Mouse (Mus musculus) left cerebral cortex, adult 9 months (tissue): ENCODE data around the gene Gnat1.

ENCODE experiments used
- DNase-seq, 2 experiments: peaks; one replicate each; pipeline ENCODE4 v3.0.0; 2022; ENCODE audit warnings: low spot score in 2 of 2

Gnat1 gene

DNA sequence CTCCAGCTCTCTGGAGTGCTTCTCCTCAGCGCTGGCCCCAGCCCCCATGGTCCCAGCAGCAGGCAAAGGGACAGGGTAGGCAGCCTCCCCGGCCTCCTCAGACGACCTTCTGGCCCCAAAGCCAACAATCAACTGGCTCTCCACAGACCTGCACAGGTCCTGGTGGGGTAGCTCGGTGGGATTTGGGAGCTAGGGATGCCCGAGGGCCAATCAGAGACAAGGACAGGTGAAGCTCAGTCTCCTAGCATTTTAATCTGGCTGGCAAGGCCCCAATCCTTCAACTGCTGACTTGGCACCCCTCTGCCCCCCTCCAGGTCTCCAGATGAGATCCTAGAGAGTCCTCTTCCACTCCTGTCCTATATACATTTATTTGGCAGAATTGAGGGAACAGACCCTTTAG is at the start of gene Gnat1:
TSS of gene Gnat1 (minus strand) at position 212 of the 400 bp plus-strand sequence.
- no peak for DNase-seq

DNA sequence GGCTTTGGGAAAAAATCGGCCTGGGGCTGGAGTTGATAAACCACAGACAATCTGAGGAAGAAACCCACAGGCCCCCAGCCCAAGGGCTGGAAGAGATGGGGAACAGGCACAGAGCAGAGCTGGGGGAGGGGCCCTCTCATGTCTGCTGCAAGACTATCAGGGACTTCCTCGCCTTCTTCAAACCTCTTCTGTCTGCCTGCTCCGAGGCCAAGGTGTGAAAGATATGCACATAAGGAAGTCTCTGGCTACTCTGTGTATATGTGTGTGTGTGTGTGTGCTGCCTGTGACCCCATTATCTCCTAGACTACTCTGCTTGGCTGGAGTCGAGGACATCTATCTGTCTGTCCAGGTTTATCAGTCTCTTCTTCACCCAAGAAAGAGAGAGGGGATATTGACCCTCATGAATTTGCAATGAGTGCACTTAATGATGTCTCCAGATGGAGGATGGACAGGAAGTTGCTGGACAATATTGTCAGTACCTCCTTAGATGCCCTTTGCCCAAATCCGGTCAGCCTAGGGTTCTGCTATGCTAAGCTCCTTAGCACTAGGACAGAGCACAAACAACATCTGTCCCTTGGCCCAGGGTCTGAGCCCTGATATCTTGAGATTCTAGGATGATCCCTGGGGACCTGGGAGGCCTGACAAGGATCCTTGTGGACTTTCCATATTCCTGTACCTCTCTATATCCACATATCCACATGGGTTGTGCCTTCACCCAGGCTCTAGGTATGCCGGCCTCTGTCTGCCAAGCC is 49.6 kb upstream of the Gnat1 start:
- DNase-seq = no peak

DNA sequence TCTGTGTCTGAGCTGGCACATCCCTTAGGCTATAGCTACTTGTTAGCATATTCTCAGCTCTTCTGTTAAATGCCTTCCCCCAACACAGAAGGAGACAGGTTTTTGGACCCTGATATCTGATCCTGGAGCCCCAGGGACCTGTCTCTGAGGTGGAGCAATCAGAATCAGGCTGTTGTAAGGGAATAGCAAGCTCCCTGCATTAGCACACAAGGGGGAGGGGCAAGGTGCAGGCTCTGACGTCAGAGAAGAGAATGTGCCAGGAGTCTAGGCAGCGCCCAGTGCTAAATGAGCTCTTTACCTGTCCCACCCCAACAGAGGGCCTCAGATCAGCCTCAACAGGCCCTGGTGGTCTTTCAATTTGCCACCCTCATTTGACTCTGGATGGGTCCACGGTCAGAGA is 47.5 kb upstream of the Gnat1 start:
- DNase-seq = no peak

- no peak for DNase-seq
Measured at GRCm38 (mm10) chr9:107724796-107725195, 45.3 kb upstream of the Gnat1 start.

DNA sequence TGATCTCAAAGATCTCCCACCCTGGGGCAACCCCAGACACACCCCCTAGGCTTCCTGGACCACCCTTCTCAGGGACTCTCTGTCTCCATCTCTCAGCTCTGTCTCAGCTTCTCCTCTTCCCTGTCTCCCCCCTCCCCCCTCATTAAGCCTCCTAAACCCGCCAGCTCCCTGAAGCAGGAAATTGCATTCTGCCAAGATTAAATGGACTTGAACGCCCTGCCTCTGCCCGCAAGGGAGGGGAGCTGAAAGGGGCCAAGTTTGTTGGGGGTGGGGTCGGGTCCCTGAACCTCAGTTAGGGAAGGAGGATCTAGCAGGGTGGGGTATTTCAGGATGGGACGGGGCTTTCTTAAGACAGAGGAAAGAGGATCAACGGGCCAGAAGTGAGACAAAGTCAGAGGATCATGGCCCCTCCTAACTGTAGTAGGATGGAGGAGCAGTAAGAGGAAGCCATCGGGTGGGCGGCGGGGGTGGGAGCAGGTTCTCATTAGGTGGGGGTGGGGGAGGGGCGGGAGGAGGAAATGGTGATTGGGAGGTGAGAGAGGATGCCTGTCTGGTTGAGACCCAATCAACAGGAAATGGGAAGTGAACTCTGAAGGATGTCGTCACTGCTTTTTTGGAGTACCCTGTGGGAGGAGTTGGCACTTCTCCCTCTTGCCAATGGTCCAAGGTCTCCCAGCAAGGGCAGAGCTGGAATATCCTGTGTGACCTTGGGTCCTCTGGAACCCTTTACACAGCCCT is 44.5 kb upstream of the Gnat1 start:
- DNase-seq = no peak

DNA sequence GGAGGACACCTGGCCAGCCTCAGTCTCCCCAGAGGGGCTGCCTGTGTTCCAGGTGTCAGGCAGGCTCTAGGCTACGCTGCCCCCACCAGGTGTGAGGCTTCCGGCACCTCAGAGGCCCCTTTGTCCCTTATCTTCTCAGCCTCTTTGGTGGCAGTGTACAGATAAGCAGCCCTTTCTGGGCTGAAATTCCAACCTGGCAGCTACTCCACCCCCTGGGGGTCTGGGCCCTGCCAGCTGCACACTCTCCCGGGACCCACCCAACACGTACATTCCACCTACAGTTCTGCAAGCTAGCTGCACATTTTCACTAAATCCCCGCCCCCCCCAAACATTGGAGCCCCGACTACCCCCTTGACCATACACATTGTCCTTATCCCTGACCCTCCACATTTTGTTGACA is 43.8 kb upstream of the Gnat1 start:
- DNase-seq = no peak

DNA sequence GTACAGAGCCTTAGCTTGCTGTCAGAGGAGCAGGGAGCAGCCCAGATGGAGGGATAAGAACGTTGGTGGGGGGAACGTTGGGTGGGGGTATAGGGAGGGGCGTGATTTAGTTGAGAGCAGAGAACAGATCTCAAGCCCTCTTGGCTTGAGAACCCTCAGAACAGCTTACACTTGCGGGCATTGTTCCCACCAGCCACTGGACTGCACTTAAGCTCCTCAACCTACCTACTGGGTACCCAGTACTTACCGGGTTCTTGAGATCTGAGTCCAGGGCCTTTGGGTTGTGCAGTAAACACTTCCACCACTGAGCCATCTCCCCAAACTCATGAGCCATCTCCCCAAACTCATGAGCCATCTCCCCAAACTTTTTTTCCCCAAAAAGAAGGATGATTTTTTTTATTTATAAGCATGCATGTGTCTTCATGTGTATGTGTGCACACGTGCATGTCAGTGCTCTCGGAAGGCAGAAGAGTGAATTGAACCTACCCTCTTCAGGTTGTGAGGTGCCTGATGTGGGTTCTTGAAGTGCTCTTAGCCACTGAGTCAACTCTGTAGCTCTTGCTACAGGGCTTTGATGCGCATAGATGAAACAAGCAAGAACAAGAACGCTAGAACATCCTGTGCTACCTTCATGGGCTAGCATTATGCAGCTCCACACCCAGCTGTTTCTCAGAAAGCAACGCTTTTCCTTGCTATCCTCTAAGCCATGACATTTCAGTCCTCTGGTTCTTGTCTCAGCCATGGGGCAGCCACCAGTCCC is 39.4 kb upstream of the Gnat1 start:
- no peak for DNase-seq

DNA sequence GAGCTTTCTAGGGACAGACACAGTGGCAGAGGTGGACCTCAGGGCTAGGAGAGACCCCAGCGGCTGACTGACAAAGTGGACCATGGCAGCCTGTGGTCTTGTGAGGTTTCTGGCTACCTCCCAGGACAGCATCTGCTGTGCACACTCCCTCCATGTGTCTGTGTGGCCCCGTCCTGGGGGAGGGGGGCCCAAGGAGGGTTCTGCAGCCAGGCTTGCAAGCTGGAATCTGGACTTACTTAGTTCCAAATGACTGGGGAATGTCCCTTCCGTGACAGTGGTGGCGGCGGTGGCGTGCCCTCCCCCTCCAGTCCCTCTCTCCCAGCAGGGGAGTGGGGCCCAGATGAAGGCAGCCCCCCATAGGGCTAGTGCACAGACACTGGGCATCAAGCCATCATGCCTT is 37.4 kb upstream of the Gnat1 start:
- no peak for DNase-seq

DNA sequence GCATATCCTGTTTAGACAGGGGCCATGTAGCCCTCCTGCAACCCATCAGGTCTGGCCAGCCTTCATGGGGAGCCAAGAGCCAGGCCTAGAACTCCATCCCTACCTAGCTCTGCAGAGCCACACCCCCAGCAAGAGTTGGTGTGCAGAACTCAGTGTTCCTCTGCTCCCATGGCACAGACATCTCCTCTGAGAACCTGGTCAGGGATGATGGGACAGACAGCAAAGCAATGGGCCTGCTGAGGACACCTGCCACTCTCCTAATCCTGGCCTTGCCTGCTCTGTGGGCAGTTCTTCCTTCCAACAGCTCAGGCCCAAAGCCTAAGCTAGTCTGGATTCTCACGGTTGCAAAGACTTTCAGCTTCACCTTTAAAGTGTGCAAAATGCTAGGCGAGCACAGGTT is 36.1 kb upstream of the Gnat1 start:
- no peak for DNase-seq

DNA sequence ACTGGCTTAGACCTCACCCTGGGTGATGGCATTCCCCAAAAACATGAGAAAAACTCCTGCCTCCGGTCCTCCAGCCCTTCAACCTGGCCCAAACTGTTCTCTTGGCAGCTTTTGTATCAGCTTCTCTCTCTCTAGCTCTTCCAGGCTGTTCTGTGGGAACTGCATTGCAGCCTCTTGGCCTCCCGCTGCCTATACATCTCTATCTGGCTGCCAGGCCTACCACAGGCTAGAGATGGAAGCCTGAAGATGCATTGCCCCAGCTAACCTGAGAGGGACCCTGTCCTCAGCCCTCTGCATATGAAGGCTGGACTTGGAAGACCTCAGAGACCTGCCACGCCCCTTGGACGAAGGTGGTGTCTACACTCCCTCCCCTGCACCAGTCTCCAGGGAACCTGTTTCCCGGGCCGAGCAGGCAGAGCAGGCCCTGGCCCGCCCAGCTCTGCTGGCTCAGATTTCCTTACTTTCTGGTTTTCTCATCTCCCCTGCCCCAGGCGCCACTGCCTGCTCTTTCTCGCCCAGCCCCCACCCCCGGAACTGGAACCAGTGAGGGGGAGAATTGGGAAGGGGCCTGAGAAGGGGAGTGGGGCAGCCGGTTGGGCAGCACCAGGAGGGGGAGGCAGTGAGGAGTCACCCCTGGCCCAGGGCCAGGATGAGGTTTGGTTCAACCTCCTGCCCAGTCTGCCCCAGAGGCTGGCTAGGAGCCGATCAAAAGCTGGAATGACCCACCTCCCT is 34.9 kb upstream of the Gnat1 start:
- no peak for DNase-seq

DNA sequence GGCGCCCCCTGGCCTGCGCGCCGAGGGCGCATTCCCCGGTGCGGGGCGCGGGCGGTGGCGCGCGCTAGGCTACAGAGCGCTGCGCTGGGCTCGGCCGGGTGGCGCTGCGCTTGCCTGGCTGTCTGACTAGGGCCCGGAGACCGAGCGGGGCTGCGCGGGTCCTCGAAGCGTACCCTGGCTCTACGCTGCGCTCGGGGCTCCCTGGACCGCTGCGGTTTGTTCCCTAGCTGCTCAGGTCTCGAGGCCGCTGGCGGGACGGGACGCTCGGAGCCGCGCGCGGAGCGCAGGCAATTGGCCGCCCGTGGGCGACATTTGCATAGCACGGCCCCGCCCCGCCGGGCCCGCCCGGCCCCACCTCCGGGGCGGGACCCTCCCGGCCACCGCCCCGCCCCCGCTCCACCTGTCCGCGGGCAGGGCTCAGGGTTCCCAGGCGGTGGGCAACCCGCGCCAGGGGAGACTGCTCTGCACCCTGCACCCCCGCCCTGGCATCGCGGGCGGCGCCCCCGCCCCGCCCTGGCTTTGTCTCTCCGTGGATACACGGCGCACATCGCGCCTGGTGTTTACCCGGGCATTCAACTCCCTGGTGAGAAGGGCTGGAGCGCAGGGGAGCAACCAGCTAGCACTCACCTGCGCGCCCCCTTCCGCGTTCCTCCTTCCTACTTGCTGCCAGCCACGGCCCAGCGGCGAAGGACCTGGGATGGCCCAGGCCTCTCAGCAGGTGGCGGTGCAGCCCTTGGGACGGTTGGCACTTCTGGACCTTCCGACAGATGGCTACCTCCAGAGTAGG is 30.4 kb upstream of the Gnat1 start, which contains the start of gene Sema3f:
TSS of gene Sema3f (minus strand) at position 779 of the 787 bp plus-strand sequence.
- peak in 1 of 2 experiments; percentile 42 for DNase-seq

GRCm38 (mm10) chr9:107709096-107709696 is 29.7 kb upstream of the Gnat1 start:
- no peak for DNase-seq

GRCm38 (mm10) chr9:107708439-107709095 is 29.1 kb upstream of the Gnat1 start:
- DNase-seq = no peak

- DNase-seq = no peak
Measured at GRCm38 (mm10) chr9:107707701-107708438, 28.4 kb upstream of the Gnat1 start.

- DNase-seq = no peak
Measured at GRCm38 (mm10) chr9:107706781-107707211, 27.3 kb upstream of the Gnat1 start.

DNA sequence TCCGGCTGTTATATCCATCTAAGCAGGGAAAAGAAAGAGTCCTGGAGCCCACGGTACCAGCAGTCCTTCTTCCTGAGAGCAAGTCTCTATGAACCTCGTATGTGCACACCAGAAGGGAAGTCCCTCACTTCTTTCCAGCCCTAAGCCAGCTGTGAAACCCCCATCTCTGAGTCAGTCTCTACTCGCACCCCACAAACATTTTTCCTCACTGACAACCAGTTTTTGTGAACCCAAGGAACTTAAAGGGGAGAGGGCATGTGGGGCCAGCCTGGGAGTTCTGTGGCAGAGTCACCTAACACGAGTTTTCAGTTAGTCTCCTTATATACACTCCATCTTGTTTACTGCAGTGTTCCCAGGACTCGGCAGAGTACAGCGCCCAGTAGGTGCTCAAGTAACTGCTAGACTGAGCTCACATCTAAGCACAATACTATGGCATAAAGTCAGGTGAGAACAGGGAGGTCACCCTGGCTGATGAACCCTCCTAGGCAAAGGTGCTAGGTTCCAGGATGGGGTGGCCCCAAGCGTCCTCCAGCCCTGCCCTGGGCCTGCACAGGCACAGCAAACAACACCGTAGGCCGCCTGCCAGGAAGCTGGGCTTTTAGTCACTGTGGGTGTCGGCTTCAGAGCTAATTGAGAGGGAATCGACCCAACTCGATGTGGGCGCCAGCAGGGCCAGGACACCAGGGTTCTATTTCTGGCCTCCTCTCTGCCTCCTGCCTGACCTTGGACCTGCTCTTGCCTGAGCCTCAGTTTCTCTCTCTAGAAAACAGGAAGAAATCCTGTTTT is 24.0 kb upstream of the Gnat1 start:
- DNase-seq = no peak

- DNase-seq = no peak
Measured at GRCm38 (mm10) chr9:107702606-107703185, 23.2 kb upstream of the Gnat1 start.

DNA sequence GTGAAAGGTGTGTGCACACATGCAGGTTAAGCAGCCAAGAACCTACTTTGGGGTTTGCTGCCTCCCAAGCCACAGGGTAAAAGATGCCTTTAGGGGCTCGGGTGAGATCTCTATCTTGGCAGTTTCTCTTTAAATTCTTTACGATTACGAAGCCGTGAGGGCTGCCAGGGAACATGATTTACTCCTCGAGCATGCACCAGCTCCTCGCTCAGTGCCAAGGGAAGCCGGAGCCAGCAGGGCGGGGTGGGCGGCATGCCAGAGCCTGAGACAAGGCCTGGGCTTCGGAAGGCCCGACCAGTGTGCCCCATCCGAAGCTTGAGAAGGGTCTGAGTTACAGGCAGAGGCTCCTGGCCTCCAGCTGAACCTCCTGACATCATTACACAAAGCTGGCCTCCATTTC is 22.1 kb upstream of the Gnat1 start:
- DNase-seq = peak in 1 of 2 experiments; percentile 79
